Mouse (Mus musculus) urinary bladder, postnatal 10 days (tissue): ENCODE results near the gene Gm20388.

Experiments used
- DNase-seq: peaks from one replicate; pipeline ENCODE4 v3.0.0; 2022; ENCODE audit warnings: low spot score

Gene Gm20388

DNA sequence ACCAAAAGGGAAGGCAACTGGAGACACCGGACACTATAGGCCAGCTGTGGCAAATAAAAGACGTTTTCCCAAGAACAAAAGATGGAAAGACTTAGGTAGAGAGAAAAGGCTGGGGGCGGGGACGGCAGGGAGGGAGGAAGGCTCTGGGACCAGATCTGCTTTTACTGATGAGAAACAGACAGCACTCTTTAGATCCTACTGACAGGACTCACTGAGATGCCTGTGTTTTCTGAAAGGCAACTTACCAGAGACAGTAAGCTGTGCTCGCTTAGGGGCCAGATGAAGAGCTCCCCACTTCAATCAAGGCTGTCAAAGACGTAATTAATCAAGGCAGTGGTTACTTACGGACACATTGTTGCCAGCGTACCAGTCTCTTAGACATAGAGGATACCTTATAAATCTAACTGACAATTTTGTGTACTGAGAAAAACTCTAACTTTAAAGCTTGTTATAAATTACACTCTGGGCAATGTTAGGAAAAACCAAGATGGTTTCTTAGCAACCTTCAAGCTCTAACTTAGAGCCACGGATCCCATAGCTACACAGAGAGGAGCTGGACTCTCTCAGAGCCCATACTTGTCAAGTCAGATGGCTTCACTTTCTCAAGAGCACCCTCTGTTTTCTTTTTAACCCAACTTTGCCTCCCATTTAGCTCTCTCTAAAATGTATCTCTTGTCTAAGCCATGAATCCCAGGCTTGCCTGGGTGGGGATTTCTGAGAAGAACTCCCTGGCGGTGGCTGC is 4481.8 kb downstream of the Gm20388 start:
- no peak for DNase-seq

- DNase-seq = no peak
Observed at GRCm38 (mm10) chr8:124393013-124393412, 4482.4 kb downstream of the Gm20388 start.

- DNase-seq = no peak
Observed at GRCm38 (mm10) chr8:124393927-124394326, 4483.3 kb downstream of the Gm20388 start.

DNA sequence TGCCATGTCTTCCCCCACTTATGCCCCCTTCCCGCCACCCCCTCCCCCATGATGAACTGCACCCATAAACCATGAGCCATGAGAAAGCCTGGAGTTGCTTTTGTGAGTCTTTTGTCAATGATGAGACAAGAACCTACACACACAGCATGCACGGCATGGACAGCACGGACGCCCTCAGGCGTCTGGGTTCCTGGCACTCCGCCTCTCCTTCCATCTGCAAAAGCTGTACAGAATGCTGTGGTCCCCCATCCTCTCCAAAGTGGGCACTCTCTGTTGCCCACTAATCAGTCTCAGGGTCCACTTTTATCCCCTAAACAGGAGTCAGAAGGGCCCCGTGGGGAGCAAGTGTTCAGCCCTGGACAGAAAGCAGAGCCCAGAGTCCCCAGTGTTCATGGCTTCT is 4484.3 kb downstream of the Gm20388 start:
- no peak for DNase-seq
